Mouse (Mus musculus) brown adipose tissue, adult 24 weeks (tissue): Measurements from ENCODE around the gene Med16. TPM values are rescaled to one million over a fixed set of nuclear protein-coding genes. Genes with fewer than 3 reads are reported as not detected.
A peak's percentile ranks its signal among the peaks of the same experiment; 100 is the strongest.

ENCODE experiments used
- H3K27ac ChIP-seq: fragments of 200-500 bp; replicated peaks from 2 replicates; pipeline ENCODE4 v1.5.1; 2012; ENCODE audit warnings: low read depth, mild to moderate bottlenecking, low read length
- H3K4me1 ChIP-seq: fragments of 200-500 bp; 2 replicates; pipeline ENCODE4 v1.6.1; 2012; ENCODE audit warnings: low read length, mixed read lengths; ENCODE audit not compliant: control insufficient read depth, insufficient read depth, insufficient read length
- H3K4me3 ChIP-seq: fragments of 200-500 bp; 2 replicates; pipeline ENCODE4 v1.5.1; 2012; ENCODE audit warnings: low read depth, mild to moderate bottlenecking, low read length, moderate library complexity; ENCODE audit not compliant: insufficient read depth
- polyA plus RNA-seq: library from polyadenylated mRNA; stranded (reverse); fragments of >200 nt; gene quantifications from 2 replicates; pipeline ENCODE4 v1.2.4, GENCODE M21; 2012; ENCODE audit not compliant: missing spikeins, insufficient read depth, insufficient read length

The Med16 gene
- polyA plus RNA-seq, 1 experiment = 11.2 TPM

GRCm38 (mm10) chr10:79926491-79927323 lies 18.0 kb upstream of the Med16 start, which contains the start of gene Arid3a:
Arid3a (plus strand) TSS chr10:79927043.
- H3K27ac ChIP-seq = peak within 1 kb of the TSS; percentile 76
- peaks cover 2% of the 10 kb centered on the region; the same call in 1 of the 2 replicates for H3K4me1 ChIP-seq
- peak within 1 kb of the TSS; percentile 98 for H3K4me3 ChIP-seq

DNA sequence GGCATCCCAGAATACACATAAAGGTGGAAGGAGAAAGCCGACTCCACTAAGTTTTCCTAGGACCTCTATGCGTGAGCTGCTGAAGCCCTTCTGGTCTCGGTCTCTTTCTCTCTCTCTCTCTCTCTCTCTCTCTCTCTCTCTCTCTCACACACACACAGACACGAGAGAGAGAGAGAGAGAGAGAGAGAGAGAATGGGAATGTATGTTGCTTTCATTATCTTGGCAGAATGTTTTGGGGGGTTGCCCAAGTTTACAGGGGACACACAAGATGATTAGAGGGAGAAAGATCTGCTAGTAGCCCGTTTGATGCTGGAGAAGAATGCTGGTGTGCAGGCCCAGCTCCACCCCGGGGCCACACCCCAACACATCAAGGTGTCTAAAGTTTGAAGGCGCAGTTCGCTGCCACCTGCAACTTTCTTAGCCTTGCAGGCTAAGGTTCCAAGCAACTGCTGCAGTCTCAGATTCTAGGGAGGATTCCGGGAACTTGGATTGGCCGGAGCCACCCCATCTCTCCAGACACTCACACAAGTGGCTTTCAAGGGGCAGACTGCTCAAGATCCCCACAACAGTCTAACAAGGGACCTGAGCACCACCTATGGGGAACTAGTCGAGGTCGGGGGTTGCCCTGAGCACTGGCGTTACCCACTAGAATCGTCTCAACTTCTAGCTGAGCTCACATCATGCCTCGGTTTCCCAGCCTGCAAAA lies 17.2 kb upstream of the Med16 start:
- Histone ChIP-seq H3K4me3 (peak overlapping the region; percentile 98), H3K27ac (no peak overlapping the region), H3K4me1 (peaks cover 2% of the 10 kb centered on the region; the same call in 1 of the 2 replicates)

GRCm38 (mm10) chr10:79924998-79925784 lies 16.5 kb upstream of the Med16 start:
- Histone ChIP-seq H3K4me1 (peaks cover 2% of the 10 kb centered on the region; the same call in 1 of the 2 replicates), H3K4me3 (no peak overlapping the region), H3K27ac (no peak overlapping the region)

- H3K4me3 ChIP-seq = peak overlapping the region; percentile 41
- H3K27ac ChIP-seq = no peak overlapping the region
- no peaks in the 10 kb centered on the region; the same call in 1 of the 2 replicates for H3K4me1 ChIP-seq
Measured at GRCm38 (mm10) chr10:79921572-79921971, 12.8 kb upstream of the Med16 start.

GRCm38 (mm10) chr10:79920958-79921535 lies 12.3 kb upstream of the Med16 start, which contains the start of gene R3hdm4:
R3hdm4 (minus strand) TSS chr10:79921208.
- Histone ChIP-seq H3K27ac (no peak within 1 kb of the TSS), H3K4me1 (peaks cover 2% of the 10 kb centered on the region), H3K4me3 (peak within 1 kb of the TSS; percentile 41)

- Histone ChIP-seq H3K4me3 (no peak overlapping the region), H3K27ac (no peak overlapping the region), H3K4me1 (peaks cover 9% of the 10 kb centered on the region)
Measured at GRCm38 (mm10) chr10:79920056-79920890, 11.6 kb upstream of the Med16 start.

DNA sequence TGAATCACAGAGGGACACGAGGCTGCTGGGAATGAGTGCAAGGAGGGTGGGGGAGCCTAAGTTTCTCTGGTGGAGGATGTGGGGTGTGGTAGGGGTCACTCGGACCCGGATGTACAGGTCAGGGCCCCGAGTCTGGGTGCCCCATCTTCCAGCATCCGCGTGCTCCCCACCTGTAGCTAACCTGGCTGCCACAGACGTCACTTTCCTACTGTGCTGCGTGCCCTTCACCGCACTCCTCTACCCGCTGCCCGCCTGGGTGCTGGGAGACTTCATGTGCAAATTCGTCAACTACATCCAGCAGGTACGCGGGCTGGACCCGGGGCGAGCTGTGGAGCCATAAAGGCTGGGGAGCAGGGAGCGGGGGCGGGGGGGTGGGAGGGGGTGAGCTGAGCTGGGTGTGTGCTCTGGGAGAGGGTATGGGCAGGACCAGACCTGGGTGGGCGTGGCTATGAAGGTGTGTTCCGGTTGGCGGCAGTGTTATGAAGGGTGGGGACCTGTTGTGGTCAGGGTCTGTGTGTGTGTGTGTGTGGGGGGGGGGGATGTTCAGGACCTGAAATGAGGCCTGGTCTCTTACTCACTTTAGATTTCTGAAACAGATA lies 10.6 kb upstream of the Med16 start:
- Histone ChIP-seq H3K27ac (no peak overlapping the region), H3K4me3 (no peak overlapping the region), H3K4me1 (peaks cover 13% of the 10 kb centered on the region)

DNA sequence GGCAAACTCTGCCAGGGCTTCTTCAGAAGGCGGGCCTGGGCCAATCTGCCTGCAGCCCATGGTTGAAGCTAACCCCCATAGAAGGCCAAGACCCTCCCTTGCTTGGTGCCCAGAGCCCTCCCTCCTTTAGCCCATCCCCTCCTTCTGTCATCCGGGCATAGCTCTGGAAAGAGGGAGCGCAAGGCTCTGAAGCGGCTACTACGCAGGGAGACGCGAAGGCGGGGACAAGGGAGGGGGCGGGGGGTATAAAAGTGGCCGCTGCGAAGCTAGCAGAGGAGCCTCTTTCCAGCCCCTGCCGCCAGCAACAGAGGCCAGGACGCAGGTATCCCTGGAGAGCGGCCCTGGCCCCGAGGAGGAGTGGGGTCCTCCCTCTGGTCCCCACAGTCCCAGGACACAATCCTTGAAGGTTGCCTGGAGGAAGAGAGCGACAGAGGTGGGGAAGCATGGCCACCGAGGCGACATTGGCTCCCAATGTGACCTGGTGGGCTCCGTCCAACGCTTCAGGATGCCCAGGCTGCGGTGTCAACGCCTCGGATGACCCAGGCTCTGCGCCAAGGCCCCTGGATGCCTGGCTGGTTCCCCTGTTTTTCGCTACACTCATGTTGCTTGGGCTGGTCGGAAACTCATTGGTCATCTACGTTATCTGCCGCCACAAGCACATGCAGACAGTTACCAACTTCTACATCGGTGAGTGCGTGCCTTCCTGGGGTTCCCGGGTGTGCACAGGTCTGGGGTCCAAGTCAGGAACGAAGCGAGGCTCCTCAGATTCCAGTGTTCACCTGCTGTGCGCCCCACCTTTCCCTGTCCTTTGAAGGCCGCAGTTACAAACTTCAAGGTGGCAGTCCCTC lies 9.7 kb upstream of the Med16 start:
- H3K4me1 ChIP-seq = peaks cover 13% of the 10 kb centered on the region

DNA sequence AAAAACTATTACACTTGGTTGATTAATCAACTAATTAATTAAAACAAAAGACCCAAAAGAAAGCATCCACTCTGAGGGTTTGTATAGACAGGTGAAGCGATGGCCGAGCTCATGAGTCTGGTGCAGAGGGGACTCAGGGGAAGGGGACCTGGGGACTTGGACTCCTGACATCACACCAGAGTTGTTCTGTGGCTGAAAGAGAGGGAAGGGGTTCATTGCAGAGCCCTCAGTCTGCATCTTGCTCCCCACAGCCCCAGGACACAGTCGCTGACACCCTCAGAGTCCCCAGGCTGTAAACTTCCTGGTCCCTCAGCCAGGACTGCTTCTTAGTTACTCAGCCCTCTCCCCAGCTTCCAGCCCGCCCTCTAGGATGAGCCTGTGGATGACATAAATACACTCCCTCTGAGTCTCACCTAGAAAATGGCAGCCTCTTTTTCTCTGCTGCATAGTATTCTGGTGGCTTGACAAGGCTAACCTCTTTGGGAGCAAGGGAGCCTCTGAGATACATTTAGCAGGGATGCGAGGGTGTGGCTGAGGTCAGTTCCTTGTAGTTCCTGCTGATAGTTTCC lies 8.9 kb upstream of the Med16 start:
- Histone ChIP-seq H3K4me1 (peaks cover 13% of the 10 kb centered on the region), H3K27ac (no peak overlapping the region), H3K4me3 (no peak overlapping the region)

More for the DNA sequence above, 9.7 kb upstream of the Med16 start:
- no peak overlapping the region for H3K27ac ChIP-seq
- peak overlapping the region; percentile 2; the same call in 1 of the 2 replicates for H3K4me3 ChIP-seq

DNA sequence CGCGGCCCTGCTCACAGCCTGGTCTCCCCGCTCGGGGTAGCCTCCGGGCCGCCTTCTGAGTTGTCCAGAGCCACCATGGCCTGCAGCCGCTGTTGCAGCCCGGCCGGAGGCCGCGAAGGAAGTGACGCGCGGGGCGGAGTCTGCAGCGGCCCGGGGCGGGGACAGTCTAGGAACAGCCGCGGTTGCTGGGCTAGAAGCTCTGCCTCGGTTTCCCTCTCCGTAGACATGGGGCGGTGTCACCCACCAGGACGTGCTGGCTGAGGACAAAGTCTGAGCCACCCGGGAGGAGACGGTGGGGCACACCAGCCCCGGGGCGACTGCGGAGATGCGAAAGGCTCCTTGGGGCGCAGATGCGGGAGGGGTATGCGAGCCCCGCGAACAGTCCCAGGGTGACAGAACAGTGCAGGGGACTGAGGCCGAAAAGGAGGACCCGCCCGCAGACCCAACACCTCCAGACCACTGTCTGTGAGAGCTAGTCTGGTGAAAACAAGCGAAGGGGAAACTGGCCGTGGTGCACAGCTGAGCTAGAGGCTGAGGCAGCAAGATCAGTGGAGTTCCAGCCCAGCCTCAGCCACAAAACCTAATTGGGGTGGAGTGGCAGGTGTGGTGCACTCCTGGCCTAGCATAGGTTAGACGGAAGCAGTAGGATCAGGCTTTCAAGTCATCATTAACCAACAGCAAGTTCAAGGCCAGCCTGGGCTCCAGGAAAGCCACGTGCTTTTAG lies 8.2 kb upstream of the Med16 start, which contains the start of gene Kiss1r:
TSS of gene Kiss1r (plus strand) at position 164 of the 724 bp plus-strand sequence.
- peak within 1 kb of the TSS; percentile 58 for H3K27ac ChIP-seq
- H3K4me1 ChIP-seq = peaks cover 13% of the 10 kb centered on the region
- peak within 1 kb of the TSS; percentile 88 for H3K4me3 ChIP-seq

- Histone ChIP-seq H3K4me3 (peak overlapping the region; percentile 88), H3K27ac (peak overlapping the region; percentile 48; the same call in 1 of the 2 replicates), H3K4me1 (peaks cover 13% of the 10 kb centered on the region)
Measured at GRCm38 (mm10) chr10:79916081-79916480, 7.4 kb upstream of the Med16 start.
